Comparison of ENCODE assay signal across 12 mouse cellular contexts in genomic region chr12:13177606-13178005, GRCm38 (mm10).
DNase-seq lines count a peak whose midpoint lies in the region; ATAC-seq and TF ChIP-seq lines count a peak whose summit lies in the region.
"Had no signal": no experiment of that assay in that cellular context is flagged by ENCODE, and none has a peak within 500 bp of the region (broad histone marks: within the 10 kb centered on the region; RNA-seq: fewer than 3 reads in every experiment).

No protein-coding gene starts in this region.

- no peak for TF ChIP-seq CTCF in kidney, adult 2 months (conservative IDR thresholded peaks at IDR 0.05; ENCODE audit: insufficient read depth, insufficient read length, low read depth, low read length)

- H3K9ac ChIP-seq in kidney, embryonic 14.5 days (ENCODE audit: low read depth, low read length), result no peak overlapping the region
- no peak overlapping the region for H3K9ac ChIP-seq in limb, embryonic 12.5 days (replicated peaks)
- H3K9ac ChIP-seq in midbrain, embryonic 16.5 days (ENCODE audit: low read depth, low read length), result no peak overlapping the region
- H3K9ac ChIP-seq: limb, embryonic 15.5 days had no signal

- no peaks in the 10 kb centered on the region for H3K9me3 ChIP-seq in kidney, embryonic 14.5 days (ENCODE audit: control insufficient read depth, low read length)
- H3K9me3 ChIP-seq in limb, embryonic 12.5 days, result no peaks in the 10 kb centered on the region
- no peaks in the 10 kb centered on the region for H3K9me3 ChIP-seq in midbrain, embryonic 16.5 days (replicated peaks; ENCODE audit: control insufficient read depth, low read length, poor library complexity, severe bottlenecking)
- H3K9me3 ChIP-seq: limb, embryonic 15.5 days had no signal

- H3K4me3 ChIP-seq in kidney, adult 2 months (ENCODE audit: insufficient read depth, low read depth, low read length), result no peak overlapping the region
- no peak overlapping the region for H3K4me3 ChIP-seq in kidney, embryonic 14.5 days (ENCODE audit: low read length)
- no peak overlapping the region for H3K4me3 ChIP-seq in limb, embryonic 12.5 days (replicated peaks)
- no peak overlapping the region for H3K4me3 ChIP-seq in midbrain, embryonic 16.5 days (ENCODE audit: low read depth, low read length)
- H3K4me3 ChIP-seq: limb, embryonic 15.5 days had no signal

- intact Hi-C loops in heart, postnatal 10 days (cut with DNase I), result loop anchor here (1.0 to 5.0 kb wide), 3 partner anchors 32 to 55 kb away; no protein-coding TSS in a partner anchor

- peaks cover 8% of the 10 kb centered on the region for H3K4me1 ChIP-seq in kidney, adult 2 months (ENCODE audit: control insufficient read depth, insufficient read depth, low read length)
- peaks cover 35% of the 10 kb centered on the region for H3K4me1 ChIP-seq in kidney, embryonic 14.5 days (ENCODE audit: control insufficient read depth, insufficient read depth, low read length)
- H3K4me1 ChIP-seq in limb, embryonic 12.5 days (replicated peaks), result peaks cover 74% of the 10 kb centered on the region
- peaks cover 10% of the 10 kb centered on the region for H3K4me1 ChIP-seq in midbrain, embryonic 16.5 days (ENCODE audit: control insufficient read depth, insufficient read depth, low read length)

- ATAC-seq in kidney, embryonic 14.5 days (ENCODE audit: low FRiP score, low TSS enrichment), result no peak
- no peak for ATAC-seq in limb, embryonic 12.5 days (ENCODE audit: insufficient number of reproducible peaks, insufficient read depth, low FRiP score, low TSS enrichment, low read depth)
- ATAC-seq in midbrain, embryonic 16.5 days, result no peak

- 47% methylated on average over 6 of the region's 6 CpGs for WGBS in kidney, adult 2 months
- WGBS in kidney, embryonic 14.5 days, result 62% methylated on average over 6 of the region's 6 CpGs
- 62% methylated on average over 6 of the region's 6 CpGs for WGBS in limb, embryonic 12.5 days
- WGBS in midbrain, embryonic 16.5 days, result 75% methylated on average over 6 of the region's 6 CpGs

- TF ChIP-seq POLR2A in kidney, adult 2 months (IDR thresholded peaks at IDR 0.05; ENCODE audit: low read depth, low read length), result no peak

- H3K4me2 ChIP-seq in kidney, embryonic 14.5 days (replicated peaks; ENCODE audit: low read depth, low read length), result no peak overlapping the region
- no peak overlapping the region for H3K4me2 ChIP-seq in limb, embryonic 12.5 days
- H3K4me2 ChIP-seq in midbrain, embryonic 16.5 days (ENCODE audit: low read length), result no peak overlapping the region
- H3K4me2 ChIP-seq: limb, embryonic 15.5 days had no signal

- H3K27ac ChIP-seq in kidney, adult 2 months (ENCODE audit: insufficient read depth, low read depth, low read length), result no peak overlapping the region
- H3K27ac ChIP-seq in kidney, embryonic 14.5 days (ENCODE audit: low read depth, low read length), result no peak overlapping the region
- 0 out of 2 replicates have a peak overlapping the region, but pooled peaks have one; percentile 45 for H3K27ac ChIP-seq in limb, embryonic 12.5 days
- H3K27ac ChIP-seq in midbrain, embryonic 16.5 days (ENCODE audit: low read length), result no peak overlapping the region

- DNase-seq in kidney, adult 2 months, result peak; percentile 55
- peak; percentile 67 for DNase-seq in heart, adult 8-10 months (ENCODE audit: low spot score)
- DNase-seq in heart, postnatal 10 days, result peak; percentile 53 to 58
- no peak for DNase-seq in frontal cortex, adult 2 months (ENCODE audit: extremely low spot score in 1 of 2, low spot score in 1 of 2)
- DNase-seq: cerebellum, adult 9-11 months; thymus, adult 18-20 months had no signal

- H3K27me3 ChIP-seq in kidney, adult 2 months (replicated peaks; ENCODE audit: control insufficient read depth, insufficient read depth, low read length), result no peaks in the 10 kb centered on the region
- H3K27me3 ChIP-seq in kidney, embryonic 14.5 days (ENCODE audit: control insufficient read depth, insufficient read depth, low read length), result no peaks in the 10 kb centered on the region
- peaks cover 3% of the 10 kb centered on the region; the same call in 1 of the 2 replicates for H3K27me3 ChIP-seq in limb, embryonic 12.5 days
- H3K27me3 ChIP-seq in midbrain, embryonic 16.5 days (ENCODE audit: control insufficient read depth, insufficient read depth, low read depth, low read length), result no peaks in the 10 kb centered on the region
- H3K27me3 ChIP-seq: CH12.LX, Patski had no signal

- H3K36me3 ChIP-seq in kidney, adult 2 months (ENCODE audit: control insufficient read depth, insufficient read depth, low read length), result no peaks in the 10 kb centered on the region
- H3K36me3 ChIP-seq in kidney, embryonic 14.5 days (ENCODE audit: control insufficient read depth, insufficient read depth, low read length), result no peaks in the 10 kb centered on the region
- H3K36me3 ChIP-seq in limb, embryonic 12.5 days, result no peaks in the 10 kb centered on the region
- H3K36me3 ChIP-seq in midbrain, embryonic 16.5 days (ENCODE audit: control insufficient read depth, insufficient read depth, low read length), result no peaks in the 10 kb centered on the region
- H3K36me3 ChIP-seq: limb, embryonic 15.5 days had no signal

Comparison
In these comparisons a context has a peak if more than half of its experiments do, and no peak if none do; other contexts are left out.
1. DNase-seq: peak in kidney, adult 2 months (single experiment), heart, adult 8-10 months (single experiment) and heart, postnatal 10 days (2 of 2); none in frontal cortex, adult 2 months (0 of 2).